Mouse (Mus musculus) T-cell, adult 2 months (primary cell): ENCODE results near the gene Spred2.

Source experiments
- DNase-seq: peaks from one replicate; pipeline ENCODE4 v3.0.0; 2022; ENCODE audit warnings: low spot score

The Spred2 gene

GRCm38 (mm10) chr11:19953919-19954318 is 29.7 kb downstream of the Spred2 start:
- no peak for DNase-seq

- DNase-seq = no peak
Measured at GRCm38 (mm10) chr11:19955069-19955468, 30.9 kb downstream of the Spred2 start.

- DNase-seq = no peak
Measured at GRCm38 (mm10) chr11:19955701-19956100, 31.5 kb downstream of the Spred2 start.

- DNase-seq = no peak
Measured at GRCm38 (mm10) chr11:19959006-19959405, 34.8 kb downstream of the Spred2 start.

- DNase-seq = no peak
Measured at GRCm38 (mm10) chr11:19959897-19960296, 35.7 kb downstream of the Spred2 start.

- no peak for DNase-seq
Measured at GRCm38 (mm10) chr11:19960541-19960940, 36.4 kb downstream of the Spred2 start.

GRCm38 (mm10) chr11:19961088-19961487 is 36.9 kb downstream of the Spred2 start:
- no peak for DNase-seq

GRCm38 (mm10) chr11:19961766-19962365 is 37.7 kb downstream of the Spred2 start:
- DNase-seq = no peak

GRCm38 (mm10) chr11:19962796-19963195 is 38.6 kb downstream of the Spred2 start:
- peak; percentile 42 for DNase-seq

- peak; percentile 51 for DNase-seq
Measured at GRCm38 (mm10) chr11:19963717-19964141, 39.6 kb downstream of the Spred2 start.

GRCm38 (mm10) chr11:19964333-19964732 is 40.2 kb downstream of the Spred2 start:
- no peak for DNase-seq

GRCm38 (mm10) chr11:19965037-19965611 is 40.9 kb downstream of the Spred2 start:
- no peak for DNase-seq

GRCm38 (mm10) chr11:19965664-19966063 is 41.5 kb downstream of the Spred2 start:
- DNase-seq = peak; percentile 28

- no peak for DNase-seq
Measured at GRCm38 (mm10) chr11:19966294-19966693, 42.1 kb downstream of the Spred2 start.

GRCm38 (mm10) chr11:19969584-19969983 is 45.4 kb downstream of the Spred2 start:
- DNase-seq = no peak

- no peak for DNase-seq
Measured at GRCm38 (mm10) chr11:19971954-19972750, 48.0 kb downstream of the Spred2 start.

- no peak for DNase-seq
Measured at GRCm38 (mm10) chr11:19973032-19973790, 49.0 kb downstream of the Spred2 start.

GRCm38 (mm10) chr11:19976032-19976431 is 51.9 kb downstream of the Spred2 start:
- no peak for DNase-seq

- DNase-seq = no peak
Measured at GRCm38 (mm10) chr11:19977687-19978086, 53.5 kb downstream of the Spred2 start.

GRCm38 (mm10) chr11:19979338-19979737 is 55.2 kb downstream of the Spred2 start:
- peak; percentile 69 for DNase-seq

- DNase-seq = no peak
Measured at GRCm38 (mm10) chr11:19982113-19982512, 57.9 kb downstream of the Spred2 start.

- DNase-seq = no peak
Measured at GRCm38 (mm10) chr11:19982779-19983178, 58.6 kb downstream of the Spred2 start.
